Mouse (Mus musculus) heart, adult 2 months (tissue): Measurements from ENCODE around the gene Lbx2.

ENCODE experiments used
- CTCF ChIP-seq: fragments of 200-600 bp; IDR thresholded peaks from 2 replicates; pipeline ENCODE4 v1.8.1; 2022; ENCODE audit warnings: antibody characterized with exemption, mild to moderate bottlenecking, moderate library complexity
- EP300 ChIP-seq: fragments of 200-500 bp; IDR thresholded peaks from 2 replicates; pipeline ENCODE4 v1.6.1; 2011; ENCODE audit warnings: low read depth, low read length, control low read depth; ENCODE audit not compliant: insufficient read depth

- peak; percentile 64 for TF ChIP-seq EP300
- peak; percentile 25 for TF ChIP-seq CTCF
Observed at GRCm38 (mm10) chr6:83120930-83121862, 35.0 kb downstream of the Lbx2 start, which contains the start of gene Wbp1.
